13 mouse cellular contexts compared by ENCODE assay signal in genomic region chr11:19737331-19737730, GRCm38 (mm10).
DNase-seq lines count a peak whose midpoint lies in the region; ATAC-seq and TF ChIP-seq lines count a peak whose summit lies in the region.
"Had no signal": no experiment of that assay in that cellular context is flagged by ENCODE, and none has a peak within 500 bp of the region (broad histone marks: within the 10 kb centered on the region; RNA-seq: fewer than 3 reads in every experiment).

No protein-coding gene starts in this region.

- H3K36me3 ChIP-seq in lung, postnatal 0 days (ENCODE audit: insufficient read depth, low read length) = no peaks in the 10 kb centered on the region
- no peaks in the 10 kb centered on the region for H3K36me3 ChIP-seq in forebrain, embryonic 15.5 days
- H3K36me3 ChIP-seq: forebrain, embryonic 12.5 days; liver, embryonic 12.5 days had no signal

- no peak for TF ChIP-seq CTCF in embryonic fibroblast, embryonic 13.5 days (IDR thresholded peaks at IDR 0.05; ENCODE audit: borderline replicate concordance, insufficient read depth, low read length)
- TF ChIP-seq CTCF in lung, postnatal 0 days (IDR thresholded peaks at IDR 0.05) = no peak

- H3K27me3 ChIP-seq in lung, postnatal 0 days (replicated peaks; ENCODE audit: insufficient read depth, low read length) = no peaks in the 10 kb centered on the region
- no peaks in the 10 kb centered on the region for H3K27me3 ChIP-seq in forebrain, embryonic 15.5 days
- H3K27me3 ChIP-seq: forebrain, embryonic 12.5 days; liver, embryonic 12.5 days had no signal

- ATAC-seq in lung, postnatal 0 days = peak; percentile 78
- no peak for ATAC-seq in megakaryocyte progenitor cell, adult 5-6 weeks (replicated peaks; ENCODE audit: poor library complexity)
- no peak for ATAC-seq in forebrain, embryonic 15.5 days (replicated peaks)
- ATAC-seq: liver, embryonic 12.5 days had no signal

- peak; percentile 42 for TF ChIP-seq EP300 in lung, postnatal 0 days (IDR thresholded peaks at IDR 0.05)

- DNase-seq in heart, adult 11 months = peak; percentile 84
- DNase-seq in heart, postnatal 14 days = no peak
- peak; percentile 60 for DNase-seq in 3T3-L1 (ENCODE audit: low read depth, low spot score)
- DNase-seq in lung, postnatal 0 days (ENCODE audit: low spot score) = peak; percentile 76
- DNase-seq in thymus, postnatal 14 days = no peak
- DNase-seq: cerebellum, adult 9-11 months; thymus, adult 2 months had no signal

- H3K9ac ChIP-seq in lung, postnatal 0 days (replicated peaks; ENCODE audit: low read depth) = no peak overlapping the region
- no peak overlapping the region for H3K9ac ChIP-seq in forebrain, embryonic 15.5 days (replicated peaks)
- H3K9ac ChIP-seq: forebrain, embryonic 12.5 days; liver, embryonic 12.5 days had no signal

- H3K4me1 ChIP-seq in embryonic fibroblast, embryonic 13.5 days (ENCODE audit: control insufficient read depth, insufficient read depth, low read length) = peaks cover 12% of the 10 kb centered on the region; the same call in 1 of the 2 replicates
- peaks cover 8% of the 10 kb centered on the region; the same call in 1 of the 2 replicates for H3K4me1 ChIP-seq in lung, postnatal 0 days (ENCODE audit: insufficient read depth, low read depth, low read length)
- no peaks in the 10 kb centered on the region for H3K4me1 ChIP-seq in forebrain, embryonic 15.5 days
- H3K4me1 ChIP-seq: forebrain, embryonic 12.5 days; liver, embryonic 12.5 days had no signal

- intact Hi-C loops in heart, postnatal 14 days (cut with DNase I) = no loop called here

- no peak overlapping the region for H3K4me3 ChIP-seq in embryonic fibroblast, embryonic 13.5 days (ENCODE audit: insufficient read depth, low read length)
- no peak overlapping the region for H3K4me3 ChIP-seq in lung, postnatal 0 days (ENCODE audit: low read depth, low read length)
- no peak overlapping the region for H3K4me3 ChIP-seq in forebrain, embryonic 15.5 days
- H3K4me3 ChIP-seq: forebrain, embryonic 12.5 days; heart, adult 2 months; liver, embryonic 12.5 days had no signal

- no peak overlapping the region for H3K4me2 ChIP-seq in lung, postnatal 0 days (replicated peaks; ENCODE audit: low read depth, low read length)
- no peak overlapping the region for H3K4me2 ChIP-seq in forebrain, embryonic 15.5 days (replicated peaks)
- H3K4me2 ChIP-seq: forebrain, embryonic 12.5 days; liver, embryonic 12.5 days had no signal

- H3K27ac ChIP-seq in embryonic fibroblast, embryonic 13.5 days (ENCODE audit: insufficient read depth, low read length) = 0 out of 2 replicates have a peak overlapping the region, but pooled peaks have one; percentile 13
- no peak overlapping the region for H3K27ac ChIP-seq in lung, postnatal 0 days (ENCODE audit: low read length)
- no peak overlapping the region for H3K27ac ChIP-seq in forebrain, embryonic 15.5 days (replicated peaks)
- H3K27ac ChIP-seq: forebrain, embryonic 12.5 days; heart, adult 2 months; liver, embryonic 12.5 days had no signal

- no peaks in the 10 kb centered on the region for H3K9me3 ChIP-seq in lung, postnatal 0 days (ENCODE audit: low read length)
- no peaks in the 10 kb centered on the region for H3K9me3 ChIP-seq in forebrain, embryonic 15.5 days
- H3K9me3 ChIP-seq: liver, embryonic 12.5 days had no signal

- no peak for TF ChIP-seq POLR2A in embryonic fibroblast, embryonic 13.5 days (IDR thresholded peaks at IDR 0.05; ENCODE audit: low read depth, low read length)

- 35% methylated on average over 5 of the region's 5 CpGs for WGBS in lung, postnatal 0 days
- WGBS in forebrain, embryonic 15.5 days = 52% methylated on average over 5 of the region's 5 CpGs

Comparison
In these comparisons a context has a peak if more than half of its experiments do, and no peak if none do; other contexts are left out.
1. DNase-seq: peak in heart, adult 11 months (single experiment), 3T3-L1 (single experiment) and lung, postnatal 0 days (single experiment); none in heart, postnatal 14 days (0 of 2) and thymus, postnatal 14 days (single experiment).